Mouse (Mus musculus): ENCODE measurements around the gene Timm23. TPM values are rescaled to one million over a fixed set of nuclear protein-coding genes. Genes with fewer than 3 reads are reported as not detected.
A peak's percentile ranks its signal among the peaks of the same experiment; 100 is the strongest.

Gene Timm23
- polyA plus RNA-seq, 1 experiment from 2014 or later = 201 TPM

DNA sequence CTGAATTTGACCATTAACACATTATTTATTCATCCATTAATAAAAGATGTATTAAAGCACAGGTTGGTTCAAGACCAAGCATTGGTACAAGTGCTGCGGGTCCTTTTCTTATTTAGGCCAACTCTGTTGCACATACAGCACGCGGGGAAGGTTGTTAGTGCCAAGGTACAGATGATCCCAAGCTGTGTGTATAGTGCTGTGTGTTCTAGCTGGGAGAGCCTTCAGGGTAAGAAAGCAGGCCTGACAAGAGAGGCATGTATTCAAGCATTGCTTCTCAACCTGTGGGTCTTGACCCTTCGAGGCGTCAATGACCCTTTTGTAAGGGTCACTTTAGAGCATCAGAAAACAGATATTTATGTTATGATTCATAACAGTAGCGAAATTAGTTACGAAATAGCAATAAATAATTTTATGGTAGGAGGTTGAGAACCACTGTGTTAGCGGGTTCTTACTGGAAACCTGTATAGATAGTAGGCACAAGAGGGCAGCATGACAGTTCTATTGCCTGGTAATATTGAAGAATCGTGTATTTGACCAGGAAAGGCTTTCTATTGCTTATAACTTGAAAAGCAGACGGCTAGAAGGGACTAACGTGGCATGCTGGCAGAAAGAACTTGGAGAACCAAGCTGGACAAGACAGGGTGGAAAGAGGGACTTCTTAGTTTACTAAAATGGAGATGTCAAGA, 38.4 kb downstream of the Timm23 start:
- Histone ChIP-seq H3K4me1 (peaks cover 35% of the 10 kb centered on the region), H3K4me2 (replicated peaks) (no peak overlapping the region), H3K4me3 (no peak overlapping the region), H3K9me3 (replicated peaks) (no peaks in the 10 kb centered on the region), H3K9ac (no peak overlapping the region), H3K27me3 (no peaks in the 10 kb centered on the region), H3K36me3 (no peaks in the 10 kb centered on the region), H3K27ac (no peak overlapping the region)
- WGBS = 92% methylated on average over 11 of the region's 11 CpGs
- ATAC-seq (ENCODE audit: low FRiP score) = no peak

- 96% methylated on average over 5 of the region's 5 CpGs for WGBS
- no peak for ATAC-seq (ENCODE audit: low FRiP score)
- Histone ChIP-seq H3K4me2 (replicated peaks) (no peak overlapping the region), H3K4me3 (no peak overlapping the region), H3K4me1 (peaks cover 35% of the 10 kb centered on the region), H3K27me3 (no peaks in the 10 kb centered on the region), H3K27ac (no peak overlapping the region), H3K36me3 (no peaks in the 10 kb centered on the region), H3K9me3 (replicated peaks) (no peaks in the 10 kb centered on the region), H3K9ac (no peak overlapping the region)
These were observed 39.5 kb downstream of the Timm23 start for GRCm38 (mm10) chr14:32162231-32162630.

GRCm38 (mm10) chr14:32161090-32161885, 40.4 kb downstream of the Timm23 start:
- Histone ChIP-seq H3K27me3 (no peaks in the 10 kb centered on the region; the same call in 1 of the 2 replicates), H3K4me2 (replicated peaks) (peak overlapping the region; percentile 88), H3K4me3 (no peak overlapping the region; the same call in 1 of the 2 replicates), H3K27ac (no peak overlapping the region), H3K36me3 (no peaks in the 10 kb centered on the region), H3K9me3 (replicated peaks) (no peaks in the 10 kb centered on the region), H3K9ac (peak overlapping the region; percentile 88; the same call in 1 of the 2 replicates), H3K4me1 (peaks cover 35% of the 10 kb centered on the region)
- ATAC-seq (ENCODE audit: low FRiP score) = no peak
- WGBS = 90% methylated on average over 12 of the region's 12 CpGs

DNA sequence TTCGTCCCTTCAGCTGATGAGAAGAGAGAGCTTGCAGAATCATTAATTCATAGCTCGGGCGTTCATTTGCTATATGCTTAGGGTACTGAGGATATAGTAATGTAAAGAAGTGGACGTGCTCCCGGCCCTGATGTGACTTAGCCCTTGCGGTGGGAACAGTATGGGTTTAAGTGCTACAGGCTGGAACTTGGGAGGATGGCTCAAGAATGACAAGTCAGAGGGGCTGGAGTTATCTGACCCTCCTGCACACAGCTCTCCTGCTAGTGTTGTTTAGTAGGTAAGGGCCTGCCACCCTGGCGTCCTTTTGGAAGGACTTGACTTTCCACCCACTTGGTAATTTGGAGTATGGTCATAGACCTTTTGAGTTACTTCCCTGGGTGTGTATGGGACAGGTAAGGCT, 41.1 kb downstream of the Timm23 start:
- H3K4me2 ChIP-seq (replicated peaks) = peak overlapping the region; percentile 88
- H3K4me1 ChIP-seq = peaks cover 30% of the 10 kb centered on the region
- no peaks in the 10 kb centered on the region; the same call in 1 of the 2 replicates for H3K27me3 ChIP-seq
- H3K36me3 ChIP-seq = no peaks in the 10 kb centered on the region
- H3K9ac ChIP-seq = peak overlapping the region; percentile 88
- peak overlapping the region; percentile 79; the same call in 1 of the 2 replicates for H3K27ac ChIP-seq
- 42% methylated on average over 7 of the region's 7 CpGs for WGBS
- no peak for ATAC-seq (ENCODE audit: low FRiP score)
- H3K9me3 ChIP-seq (replicated peaks) = no peaks in the 10 kb centered on the region
- H3K4me3 ChIP-seq = peak overlapping the region; percentile 76

GRCm38 (mm10) chr14:32159690-32160246, 41.9 kb downstream of the Timm23 start, which contains the start of gene Ncoa4:
Gene Ncoa4, plus strand, starts transcription at chr14:32159865.
- peak within 1 kb of the TSS; percentile 88 for H3K4me2 ChIP-seq (replicated peaks)
- peak within 1 kb of the TSS; percentile 76 for H3K4me3 ChIP-seq
- no peaks in the 10 kb centered on the region; the same call in 1 of the 2 replicates for H3K27me3 ChIP-seq
- H3K36me3 ChIP-seq = no peaks in the 10 kb centered on the region
- H3K27ac ChIP-seq = peak within 1 kb of the TSS; percentile 79
- no peaks in the 10 kb centered on the region for H3K9me3 ChIP-seq (replicated peaks)
- 0% methylated on average over 40 of the region's 40 CpGs for WGBS
- peak; percentile 98 for ATAC-seq (ENCODE audit: low FRiP score)
- peak within 1 kb of the TSS; percentile 88 for H3K9ac ChIP-seq
- peaks cover 22% of the 10 kb centered on the region for H3K4me1 ChIP-seq

DNA sequence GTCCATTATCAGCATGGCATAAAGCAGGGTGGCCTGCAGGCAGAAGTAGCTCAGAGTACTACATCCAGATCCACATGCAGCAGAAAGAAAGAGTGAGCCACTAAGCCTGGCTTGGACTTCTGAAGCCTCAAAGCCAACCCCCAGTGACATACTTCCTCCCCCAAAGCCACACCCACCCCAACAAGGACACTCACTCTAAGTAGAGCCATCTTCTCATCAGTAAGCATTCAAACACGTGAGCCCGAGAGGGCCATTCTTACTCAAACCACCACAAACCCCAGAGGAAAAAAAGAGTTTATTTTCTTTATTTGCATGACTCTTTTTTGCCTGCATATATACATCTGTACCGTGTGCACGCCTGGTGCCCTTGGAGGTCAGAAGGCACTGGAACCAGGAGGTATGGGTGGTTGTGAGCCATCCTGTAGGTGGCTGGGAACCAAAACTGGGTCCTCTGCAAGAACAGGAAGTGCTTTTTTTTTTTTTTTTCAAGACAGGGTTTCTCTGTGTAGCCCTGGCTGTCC, 42.5 kb downstream of the Timm23 start:
- WGBS = 36% methylated on average over 4 of the region's 4 CpGs
- H3K36me3 ChIP-seq = no peaks in the 10 kb centered on the region
- peak overlapping the region; percentile 76 for H3K4me3 ChIP-seq
- H3K27me3 ChIP-seq = no peaks in the 10 kb centered on the region; the same call in 1 of the 2 replicates
- ATAC-seq (ENCODE audit: low FRiP score) = no peak; the same call in 1 of the 2 replicates
- H3K27ac ChIP-seq = no peak overlapping the region
- H3K9ac ChIP-seq = peak overlapping the region; percentile 41
- H3K4me2 ChIP-seq (replicated peaks) = peak overlapping the region; percentile 88
- H3K4me1 ChIP-seq = peaks cover 21% of the 10 kb centered on the region
- no peaks in the 10 kb centered on the region for H3K9me3 ChIP-seq (replicated peaks)

GRCm38 (mm10) chr14:32154758-32155157, 46.9 kb downstream of the Timm23 start:
- ATAC-seq (ENCODE audit: low FRiP score) = no peak
- peaks cover 7% of the 10 kb centered on the region for H3K4me1 ChIP-seq
- H3K27me3 ChIP-seq = no peaks in the 10 kb centered on the region; the same call in 1 of the 2 replicates
- H3K9ac ChIP-seq = no peak overlapping the region
- no peak overlapping the region for H3K27ac ChIP-seq
- no peaks in the 10 kb centered on the region for H3K36me3 ChIP-seq
- 91% methylated on average over 6 of the region's 6 CpGs for WGBS
- H3K4me3 ChIP-seq = no peak overlapping the region
- H3K4me2 ChIP-seq (replicated peaks) = no peak overlapping the region
- no peaks in the 10 kb centered on the region for H3K9me3 ChIP-seq (replicated peaks)

GRCm38 (mm10) chr14:32153156-32153555, 48.5 kb downstream of the Timm23 start:
- WGBS = 94% methylated on average over 2 of the region's 2 CpGs
- H3K4me2 ChIP-seq (replicated peaks) = no peak overlapping the region
- no peaks in the 10 kb centered on the region for H3K36me3 ChIP-seq
- H3K4me1 ChIP-seq = no peaks in the 10 kb centered on the region
- no peak overlapping the region for H3K27ac ChIP-seq
- H3K27me3 ChIP-seq = no peaks in the 10 kb centered on the region; the same call in 1 of the 2 replicates
- no peak for ATAC-seq (ENCODE audit: low FRiP score)
- no peak overlapping the region for H3K9ac ChIP-seq
- no peaks in the 10 kb centered on the region for H3K9me3 ChIP-seq (replicated peaks)
- H3K4me3 ChIP-seq = no peak overlapping the region

DNA sequence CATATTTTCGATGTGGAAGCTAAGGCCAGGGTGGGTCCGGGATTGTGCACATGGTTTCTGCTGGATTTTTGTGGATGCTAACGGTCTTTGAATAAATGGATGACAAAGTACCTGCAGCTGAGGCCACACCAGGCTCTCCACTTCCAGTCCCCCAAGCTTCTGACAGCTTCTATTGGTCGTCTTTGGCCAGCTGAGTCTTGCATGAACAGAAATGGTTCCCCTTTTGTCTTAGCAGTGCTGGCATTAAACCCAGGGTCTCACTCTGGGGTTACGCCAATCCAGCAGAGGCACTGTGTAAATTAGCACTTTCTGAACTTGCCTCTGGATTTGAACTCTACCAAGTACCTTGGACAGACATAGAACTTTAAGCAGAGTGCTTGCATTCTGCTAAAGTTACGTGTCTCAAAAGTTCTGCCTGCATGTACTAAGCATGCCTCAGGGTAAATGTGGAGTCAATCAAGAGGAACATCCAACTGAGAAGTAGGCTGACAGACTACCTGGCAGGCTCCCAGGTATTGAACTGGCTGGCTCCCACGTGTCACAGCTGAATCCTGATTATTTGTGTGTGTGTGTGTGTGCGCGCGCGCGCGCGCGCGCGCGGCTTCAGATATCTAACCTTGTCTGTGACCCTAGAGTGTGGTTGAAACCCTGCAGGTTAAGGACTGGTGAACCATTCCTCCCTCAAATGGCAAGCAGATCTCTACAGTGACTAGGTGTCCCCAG, 49.3 kb downstream of the Timm23 start:
- no peak overlapping the region for H3K27ac ChIP-seq
- H3K9ac ChIP-seq = no peak overlapping the region
- no peaks in the 10 kb centered on the region for H3K4me1 ChIP-seq
- no peak overlapping the region for H3K4me3 ChIP-seq
- no peak overlapping the region for H3K4me2 ChIP-seq (replicated peaks)
- H3K36me3 ChIP-seq = no peaks in the 10 kb centered on the region
- peaks cover 3% of the 10 kb centered on the region; the same call in 1 of the 2 replicates for H3K9me3 ChIP-seq (replicated peaks)
- no peak for ATAC-seq (ENCODE audit: low FRiP score)
- 91% methylated on average over 18 of the region's 18 CpGs for WGBS
- H3K27me3 ChIP-seq = no peaks in the 10 kb centered on the region; the same call in 1 of the 2 replicates

DNA sequence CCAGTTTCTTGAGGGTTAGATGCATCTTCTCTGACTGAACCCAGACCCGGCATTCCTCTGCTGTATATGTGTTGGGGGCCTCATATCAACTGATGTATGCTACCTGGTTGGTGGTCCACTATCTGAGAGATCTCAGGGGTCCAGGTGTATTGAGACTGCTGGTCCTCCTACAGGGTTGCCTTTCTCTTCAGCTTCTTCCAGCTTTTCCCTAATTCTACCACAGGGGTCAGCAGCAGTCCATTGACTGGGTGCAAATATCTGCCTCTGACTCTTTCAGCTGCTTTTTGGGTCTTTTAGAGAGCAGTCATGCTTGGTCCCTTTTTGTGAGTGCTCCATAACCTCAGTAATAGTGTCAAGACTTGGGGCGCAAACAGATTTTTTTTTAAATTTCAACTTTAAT, 50.8 kb downstream of the Timm23 start:
- WGBS = 92% methylated on average over 2 of the region's 2 CpGs
- H3K27me3 ChIP-seq = no peaks in the 10 kb centered on the region
- H3K27ac ChIP-seq = no peak overlapping the region
- no peak overlapping the region for H3K4me2 ChIP-seq (replicated peaks)
- H3K4me3 ChIP-seq = no peak overlapping the region
- ATAC-seq (ENCODE audit: low FRiP score) = no peak
- no peak overlapping the region for H3K9ac ChIP-seq
- no peaks in the 10 kb centered on the region for H3K36me3 ChIP-seq
- no peaks in the 10 kb centered on the region for H3K4me1 ChIP-seq
- peaks cover 3% of the 10 kb centered on the region for H3K9me3 ChIP-seq (replicated peaks)

DNA sequence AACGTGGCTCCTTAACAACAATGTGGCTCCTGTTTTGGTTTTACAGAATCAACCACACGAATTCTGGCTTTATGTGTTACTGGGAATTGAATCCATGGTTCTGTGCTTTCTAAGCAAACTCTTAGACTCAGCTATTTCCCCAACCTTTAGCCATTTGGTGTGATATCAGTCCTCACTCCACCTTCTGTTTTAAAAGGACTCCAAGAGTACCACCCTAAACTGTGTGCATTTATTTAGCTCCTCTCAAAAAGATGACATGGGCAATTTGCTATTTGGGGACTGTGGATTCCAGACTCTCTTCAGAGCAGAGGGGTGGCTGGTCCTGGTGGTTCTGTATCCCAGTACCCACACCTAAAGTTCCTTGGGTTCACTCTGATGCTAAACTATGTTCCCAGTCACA, 55.1 kb downstream of the Timm23 start:
- 73% methylated on average over 2 of the region's 2 CpGs for WGBS
- Histone ChIP-seq H3K4me3 (no peak overlapping the region), H3K36me3 (no peaks in the 10 kb centered on the region), H3K4me2 (replicated peaks) (no peak overlapping the region), H3K27me3 (no peaks in the 10 kb centered on the region), H3K4me1 (no peaks in the 10 kb centered on the region), H3K27ac (no peak overlapping the region), H3K9ac (no peak overlapping the region), H3K9me3 (replicated peaks) (peaks cover 3% of the 10 kb centered on the region)
- no peak for ATAC-seq (ENCODE audit: low FRiP score)

Measured in hindbrain, embryonic 12.5 days (tissue).